Mouse (Mus musculus) kidney, postnatal 0 days (tissue): ENCODE data around the gene Mthfd1. TPM values are rescaled to one million over a fixed set of nuclear protein-coding genes. Genes with fewer than 3 reads are reported as not detected.
"Not testable (repeated sequence)": the region's sequence is repeated elsewhere in the genome, so short reads cannot be mapped to it uniquely, and the experiment has no call there.

Experiments
- ATAC-seq: fragments of 200-750 bp; cut with Nextera tagmentation; replicated peaks from 2 replicates; pipeline ENCODE4 v1.8.0; 2017; ENCODE audit warnings: low read depth, moderate number of reproducible peaks, moderate TSS enrichment, moderate library complexity; ENCODE audit not compliant: low FRiP score
- DNase-seq: peaks from one replicate; pipeline ENCODE4 v3.0.0-alpha.2; 2016; ENCODE audit warnings: low spot score
- H3K27ac ChIP-seq: fragments of 300-500 bp; sonication (generic); 2 replicates; pipeline ENCODE4 v1.5.1; 2014; ENCODE audit warnings: mild to moderate bottlenecking
- H3K27me3 ChIP-seq: fragments of 300-500 bp; sonication (generic); 2 replicates; pipeline ENCODE4 v1.6.1; 2014; ENCODE audit warnings: low read length, mixed read lengths; ENCODE audit not compliant: insufficient read depth
- H3K36me3 ChIP-seq: fragments of 300-500 bp; sonication (generic); 2 replicates; pipeline ENCODE4 v1.6.1; 2014; ENCODE audit warnings: low read length, mixed read lengths; ENCODE audit not compliant: insufficient read depth
- H3K4me1 ChIP-seq: fragments of 300-500 bp; sonication (generic); replicated peaks from 2 replicates; pipeline ENCODE4 v1.6.1; 2014; ENCODE audit warnings: antibody characterized with exemption, low read length, mixed read lengths; ENCODE audit not compliant: insufficient read depth
- H3K4me2 ChIP-seq: fragments of 300-500 bp; sonication (generic); 2 replicates; pipeline ENCODE4 v1.6.1; 2014; ENCODE audit warnings: mild to moderate bottlenecking, low read length, moderate library complexity, mixed read lengths
- H3K4me3 ChIP-seq: fragments of 300-500 bp; sonication (generic); replicated peaks from 2 replicates; pipeline ENCODE4 v1.5.1; 2014; ENCODE audit warnings: low read depth, low read length
- H3K9ac ChIP-seq: fragments of 300-500 bp; sonication (generic); 2 replicates; pipeline ENCODE4 v1.6.1; 2014; ENCODE audit warnings: low read depth, low read length
- H3K9me3 ChIP-seq: fragments of 300-500 bp; sonication (generic); replicated peaks from 2 replicates; pipeline ENCODE4 v1.6.1; 2016; ENCODE audit warnings: low read length, inconsistent platforms, mixed read lengths
- CTCF ChIP-seq: IDR thresholded peaks from 2 replicates; pipeline ENCODE4 v1.5.1; 2016; ENCODE audit warnings: antibody characterized with exemption, low read depth, mild to moderate bottlenecking, moderate library complexity
- WGBS: fragments of 180-500 bp; shearing (Covaris S2); extraction: QIAGEN DNeasy Blood & Tissue Kit; methylation state at CpG from one replicate; pipeline ENCODE4 v1.1.7; 2014; 5-methylcytosine and 5-hydroxymethylcytosine counted together
- polyA plus RNA-seq: library from polyadenylated mRNA; unstranded; fragments of >200 nt; fragmentation: Nextera tagmentation; extraction: Ambion mirVana; gene quantifications from 2 replicates; pipeline ENCODE4 v1.2.1, GENCODE M21; 2015

The Mthfd1 gene
- polyA plus RNA-seq: 94.0 and 106 TPM in 2 replicates

DNA sequence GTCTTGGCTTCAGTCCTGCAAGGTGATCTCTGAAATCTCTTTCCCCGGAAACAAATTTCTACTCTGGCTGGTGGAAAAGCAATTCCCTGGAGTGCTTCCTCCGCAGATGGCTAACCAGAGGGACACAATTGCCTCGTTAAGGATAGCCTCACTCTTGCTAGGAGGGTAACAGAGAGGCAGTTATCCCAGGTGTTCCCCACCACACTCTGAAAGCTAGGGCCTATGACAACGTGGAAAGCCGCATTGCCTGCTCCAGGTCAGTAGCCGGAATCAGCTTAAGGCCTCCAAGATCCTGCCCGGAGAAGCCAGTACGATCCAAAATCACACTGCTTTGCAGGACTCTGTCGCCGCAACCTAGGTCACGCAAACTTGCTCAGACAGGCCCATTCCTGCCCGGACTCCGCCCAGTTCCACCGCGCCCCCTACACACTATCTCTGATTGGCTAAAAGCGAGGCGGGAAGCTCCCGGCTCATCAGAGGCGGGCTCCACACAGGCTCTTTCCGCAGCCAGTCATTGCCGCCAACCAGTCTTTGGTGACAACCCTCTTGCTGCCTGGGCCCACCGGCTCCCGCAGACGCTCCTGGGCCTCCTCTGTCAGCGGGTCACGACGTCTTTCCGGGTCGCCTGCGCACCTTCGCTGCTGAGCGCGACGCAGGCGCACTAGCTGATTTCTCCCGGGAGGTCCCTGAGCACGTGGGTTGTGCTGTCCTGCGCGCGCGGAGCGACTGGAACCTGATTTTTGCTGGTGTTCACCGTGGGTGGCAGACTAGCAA is at the start of gene Mthfd1:
Gene Mthfd1, plus strand, starts transcription at position 574 of the 774 bp plus-strand sequence.
- H3K4me3 ChIP-seq: peak within 1 kb of the TSS; percentile 63
- H3K4me1 ChIP-seq: peaks cover 7% of the 10 kb centered on the region; the same call in 1 of the 2 replicates
- ATAC-seq: peak; percentile 99
- no peaks in the 10 kb centered on the region for H3K36me3 ChIP-seq
- WGBS: 2% methylated on average over 43 of the region's 43 CpGs
- H3K9me3 ChIP-seq: no peaks in the 10 kb centered on the region
- DNase-seq: peak; percentile 98
- TF ChIP-seq CTCF: 0 out of 2 replicates have a peak, but pooled peaks have one; percentile 2
- H3K27ac ChIP-seq: peak within 1 kb of the TSS; percentile 92
- H3K4me2 ChIP-seq: peak within 1 kb of the TSS; percentile 94
- peak within 1 kb of the TSS; percentile 66 for H3K9ac ChIP-seq
- H3K27me3 ChIP-seq: no peaks in the 10 kb centered on the region

DNA sequence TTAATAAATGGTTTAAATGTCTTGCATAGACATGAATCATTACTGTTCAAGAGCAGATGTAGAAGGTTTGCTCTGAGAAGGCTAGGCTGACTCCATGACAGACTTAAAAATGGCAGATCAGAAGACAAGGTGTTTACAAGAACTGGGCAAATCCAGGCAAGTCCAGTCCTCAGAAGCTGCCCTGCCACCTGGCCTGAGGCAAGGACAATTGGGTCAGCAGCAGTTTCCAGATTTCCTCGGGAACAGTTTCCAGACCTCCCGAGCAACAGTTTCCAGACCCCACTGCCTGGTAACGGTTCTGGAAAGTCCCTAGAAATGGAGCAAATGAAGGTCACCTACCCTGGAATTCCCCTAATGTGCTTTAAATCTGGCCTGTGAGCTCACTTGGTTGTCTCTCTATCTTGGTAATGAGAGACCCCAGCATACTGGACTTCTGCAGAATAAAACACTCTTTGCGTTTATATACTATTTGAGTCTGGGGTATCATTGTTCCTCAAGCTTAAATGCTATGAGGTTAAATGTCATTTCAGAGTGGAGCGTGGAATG is 45.6 kb upstream of the Mthfd1 start:
- WGBS: 94% methylated on average over 5 of the region's 5 CpGs
- no peak for TF ChIP-seq CTCF
- H3K27me3 ChIP-seq: no peaks in the 10 kb centered on the region
- H3K9me3 ChIP-seq: no peaks in the 10 kb centered on the region
- ATAC-seq (no peak), DNase-seq (no peak)
- no peak overlapping the region for H3K9ac ChIP-seq
- no peak overlapping the region for H3K27ac ChIP-seq
- H3K36me3 ChIP-seq: no peaks in the 10 kb centered on the region
- no peak overlapping the region for H3K4me2 ChIP-seq
- no peak overlapping the region for H3K4me3 ChIP-seq
- H3K4me1 ChIP-seq: no peaks in the 10 kb centered on the region

- WGBS: 24% methylated on average over 5 of the region's 5 CpGs
- ATAC-seq (no peak), DNase-seq (no peak)
- Histone ChIP-seq H3K36me3 (no peaks in the 10 kb centered on the region), H3K27me3 (no peaks in the 10 kb centered on the region), H3K4me3 (no peak overlapping the region), H3K9ac (no peak overlapping the region), H3K27ac (no peak overlapping the region), H3K9me3 (no peaks in the 10 kb centered on the region), H3K4me2 (no peak overlapping the region), H3K4me1 (no peaks in the 10 kb centered on the region)
- no peak for TF ChIP-seq CTCF
These were observed 40.0 kb upstream of the Mthfd1 start for GRCm38 (mm10) chr12:76215121-76215520.

DNA sequence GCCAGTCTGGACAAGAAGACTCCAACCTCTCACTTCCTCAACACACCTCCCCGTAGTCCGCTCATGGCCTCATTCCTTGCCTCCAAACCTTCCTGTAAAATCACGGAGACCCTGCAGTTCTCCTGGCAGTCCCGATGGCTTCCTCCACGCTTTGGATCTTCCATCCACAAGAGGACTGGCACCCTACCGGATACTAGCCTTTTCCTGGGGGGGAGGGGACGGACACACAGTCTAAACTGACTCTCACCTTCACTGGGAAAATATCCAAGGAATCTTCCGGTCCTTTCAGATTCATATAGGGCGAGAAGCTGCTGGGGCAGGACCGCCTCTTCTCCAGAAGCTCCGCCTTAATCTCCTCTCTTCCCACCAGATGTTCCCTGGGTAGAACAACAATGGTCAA is 38.4 kb upstream of the Mthfd1 start:
- Histone ChIP-seq H3K27ac (no peak overlapping the region), H3K9me3 (no peaks in the 10 kb centered on the region), H3K4me3 (no peak overlapping the region), H3K9ac (no peak overlapping the region), H3K27me3 (no peaks in the 10 kb centered on the region), H3K4me2 (no peak overlapping the region), H3K4me1 (no peaks in the 10 kb centered on the region), H3K36me3 (no peaks in the 10 kb centered on the region)
- DNase-seq (no peak), ATAC-seq (no peak)
- no peak for TF ChIP-seq CTCF
- 70% methylated on average over 11 of the region's 11 CpGs for WGBS

- not testable (repeated sequence) for H3K4me2 ChIP-seq, H3K27ac ChIP-seq, ATAC-seq, H3K9ac ChIP-seq, H3K27me3 ChIP-seq, H3K4me1 ChIP-seq, H3K36me3 ChIP-seq, H3K4me3 ChIP-seq, H3K9me3 ChIP-seq, DNase-seq
- 58% methylated on average over 2 of the region's 8 CpGs for WGBS
These were observed 33.0 kb upstream of the Mthfd1 start for GRCm38 (mm10) chr12:76222104-76222503.

GRCm38 (mm10) chr12:76230644-76231043 is 24.5 kb upstream of the Mthfd1 start:
- Histone ChIP-seq H3K27me3 (no peaks in the 10 kb centered on the region), H3K9ac (no peak overlapping the region), H3K36me3 (no peaks in the 10 kb centered on the region), H3K27ac (no peak overlapping the region), H3K4me1 (peaks cover 6% of the 10 kb centered on the region; the same call in 1 of the 2 replicates), H3K4me2 (no peak overlapping the region), H3K9me3 (no peaks in the 10 kb centered on the region), H3K4me3 (no peak overlapping the region)
- WGBS: 61% methylated on average over 6 of the region's 6 CpGs
- TF ChIP-seq CTCF: no peak
- ATAC-seq: no peak
- no peak for DNase-seq
